Mouse (Mus musculus) stomach, embryonic 16.5 days (tissue): ENCODE results near the gene Mllt3. TPM values are rescaled to one million over a fixed set of nuclear protein-coding genes. Genes with fewer than 3 reads are reported as not detected.
A peak's percentile ranks its signal among the peaks of the same experiment; 100 is the strongest.

Experiments
- ATAC-seq: fragments of 200-750 bp; cut with Nextera tagmentation; 2 replicates; pipeline ENCODE4 v1.8.0; 2017; ENCODE audit warnings: moderate number of reproducible peaks, moderate TSS enrichment; ENCODE audit not compliant: insufficient read depth, low FRiP score
- H3K27ac ChIP-seq: fragments of 300-500 bp; sonication (generic); 2 replicates; pipeline ENCODE4 v1.5.1; 2014; ENCODE audit warnings: low read length
- H3K27me3 ChIP-seq: fragments of 300-500 bp; sonication (generic); 2 replicates; pipeline ENCODE4 v1.6.1; 2014; ENCODE audit warnings: low read length, control low read depth, mixed read lengths; ENCODE audit not compliant: control insufficient read depth, insufficient read depth
- H3K36me3 ChIP-seq: fragments of 300-500 bp; sonication (generic); 2 replicates; pipeline ENCODE4 v1.6.1; 2014; ENCODE audit warnings: low read length; ENCODE audit not compliant: control insufficient read depth, insufficient read depth
- H3K4me1 ChIP-seq: fragments of 300-500 bp; sonication (generic); 2 replicates; pipeline ENCODE4 v1.6.1; 2014; ENCODE audit warnings: low read length, control low read depth, mixed read lengths; ENCODE audit not compliant: control insufficient read depth, insufficient read depth
- H3K4me2 ChIP-seq: fragments of 300-500 bp; sonication (generic); 2 replicates; pipeline ENCODE4 v1.6.1; 2014; ENCODE audit warnings: low read depth, low read length, mixed read lengths
- H3K4me3 ChIP-seq: fragments of 300-500 bp; sonication (generic); replicated peaks from 2 replicates; pipeline ENCODE4 v1.5.1; 2014; ENCODE audit warnings: mild to moderate bottlenecking, low read length
- H3K9ac ChIP-seq: fragments of 300-500 bp; sonication (generic); 2 replicates; pipeline ENCODE4 v1.6.1; 2014; ENCODE audit warnings: low read length
- H3K9me3 ChIP-seq: fragments of 300-500 bp; sonication (generic); replicated peaks from 2 replicates; pipeline ENCODE4 v1.6.1; 2016; ENCODE audit warnings: low read length, control low read depth; ENCODE audit not compliant: control insufficient read depth
- WGBS: fragments of 180-500 bp; shearing (Covaris S2); extraction: QIAGEN DNeasy Blood & Tissue Kit; methylation state at CpG from one replicate; pipeline ENCODE4 v1.1.7; 2014; 5-methylcytosine and 5-hydroxymethylcytosine counted together
- polyA plus RNA-seq: library from polyadenylated mRNA; unstranded; fragments of >200 nt; fragmentation: Nextera tagmentation; extraction: Ambion mirVana; gene quantifications from 2 replicates; pipeline ENCODE4 v1.2.1, GENCODE M21; 2015

Mllt3 gene
- polyA plus RNA-seq, 1 experiment from 2014 or later, result 41.5 TPM

DNA sequence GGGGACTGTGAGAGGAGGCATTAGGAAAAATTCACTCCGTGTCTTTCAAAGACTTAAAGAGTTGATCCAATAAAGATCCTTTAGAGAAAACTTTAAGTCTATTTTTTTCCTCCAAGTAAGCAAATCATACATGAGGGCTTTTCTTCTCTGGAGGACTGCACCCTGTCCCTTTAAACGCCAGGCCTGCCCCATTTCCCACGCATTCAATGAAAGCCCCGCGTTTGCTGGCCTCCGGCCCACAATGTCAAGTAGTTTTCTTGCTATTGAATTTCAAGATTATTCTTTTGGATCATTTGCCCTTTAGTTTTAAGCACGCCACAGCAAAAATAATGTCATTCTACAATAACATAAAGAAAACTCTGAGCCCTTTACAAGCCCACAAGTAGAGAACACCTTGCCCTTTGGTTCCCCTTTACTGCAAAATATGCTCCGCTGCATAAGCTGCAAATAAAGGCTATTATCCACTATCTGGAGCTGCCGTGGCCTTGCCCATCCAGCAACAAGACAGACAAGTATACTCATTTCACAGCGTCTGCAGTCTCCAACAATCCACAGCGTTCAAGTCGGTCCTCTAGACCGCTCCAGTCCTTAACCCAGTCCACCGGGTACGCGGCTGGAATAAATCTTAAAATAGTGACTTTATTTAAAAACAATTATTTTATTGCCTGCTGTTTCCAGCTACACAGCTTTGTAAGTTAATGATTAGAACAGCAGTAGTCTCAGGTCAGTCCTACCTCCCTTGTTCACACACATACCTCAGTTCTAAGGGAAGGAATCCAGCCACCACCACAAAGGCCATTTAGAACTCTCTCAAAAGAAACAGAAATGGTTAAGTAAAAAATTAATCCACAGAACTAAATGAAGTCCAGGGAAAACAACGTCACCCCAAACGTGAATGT is 15.5 kb downstream of the Mllt3 start:
- no peaks in the 10 kb centered on the region for H3K9me3 ChIP-seq
- H3K4me1 ChIP-seq, result peaks cover 19% of the 10 kb centered on the region; the same call in 1 of the 2 replicates
- peak overlapping the region; percentile 28 for H3K4me2 ChIP-seq
- H3K9ac ChIP-seq, result no peak overlapping the region; the same call in 1 of the 2 replicates
- WGBS, result 31% methylated on average over 18 of the region's 18 CpGs
- no peak for ATAC-seq
- H3K4me3 ChIP-seq, result no peak overlapping the region
- peak overlapping the region; percentile 12; the same call in 1 of the 2 replicates for H3K27ac ChIP-seq
- H3K27me3 ChIP-seq, result no peaks in the 10 kb centered on the region
- no peaks in the 10 kb centered on the region for H3K36me3 ChIP-seq

DNA sequence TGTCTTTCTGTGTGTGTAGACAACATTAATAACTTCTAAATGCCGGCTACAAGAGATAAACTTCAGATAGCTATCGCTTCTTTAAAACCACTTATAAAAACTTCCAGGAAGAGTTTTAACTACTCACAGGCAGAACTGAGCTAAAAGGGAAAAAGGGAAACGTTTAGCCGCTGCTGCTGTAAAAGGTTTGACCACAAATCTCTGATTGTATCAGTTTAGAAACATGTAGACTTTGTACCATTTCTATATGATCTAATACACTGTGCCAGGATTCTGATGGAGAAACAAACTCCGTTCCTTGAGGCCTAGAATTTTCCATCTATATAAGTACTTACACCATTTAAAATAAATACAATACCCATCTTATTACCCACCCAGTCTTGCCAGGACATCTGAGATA is 17.4 kb downstream of the Mllt3 start:
- H3K4me2 ChIP-seq, result no peak overlapping the region

DNA sequence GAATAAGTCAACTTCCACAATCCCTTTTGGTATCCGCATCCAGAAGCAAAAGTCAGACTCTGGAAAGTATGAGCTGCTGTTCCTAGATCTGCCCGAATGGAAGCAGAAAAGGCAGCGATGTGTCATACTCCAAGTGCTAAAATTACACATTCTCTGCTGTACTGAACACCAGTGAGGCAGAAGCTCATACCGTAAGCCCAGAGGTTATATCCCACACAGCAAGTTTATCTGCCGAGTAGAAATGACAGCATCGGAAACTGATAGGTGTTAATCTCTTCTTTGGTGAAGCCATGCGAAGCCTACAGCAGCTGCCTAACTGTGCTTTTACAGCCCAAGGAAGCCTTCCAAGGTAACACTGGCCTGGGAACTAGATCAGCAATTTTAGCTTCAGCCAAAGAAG is 17.9 kb downstream of the Mllt3 start:
- H3K4me3 ChIP-seq, result no peak overlapping the region
- H3K27ac ChIP-seq, result no peak overlapping the region
- ATAC-seq, result no peak
- H3K9ac ChIP-seq, result no peak overlapping the region
- H3K36me3 ChIP-seq, result no peaks in the 10 kb centered on the region
- 74% methylated on average over 7 of the region's 7 CpGs for WGBS
- no peaks in the 10 kb centered on the region for H3K9me3 ChIP-seq
- no peak overlapping the region for H3K4me2 ChIP-seq
- H3K27me3 ChIP-seq, result no peaks in the 10 kb centered on the region
- peaks cover 25% of the 10 kb centered on the region; the same call in 1 of the 2 replicates for H3K4me1 ChIP-seq

More for the DNA sequence above, 17.4 kb downstream of the Mllt3 start:
- H3K27me3 ChIP-seq, result no peaks in the 10 kb centered on the region
- H3K36me3 ChIP-seq, result no peaks in the 10 kb centered on the region
- peaks cover 25% of the 10 kb centered on the region; the same call in 1 of the 2 replicates for H3K4me1 ChIP-seq
- H3K9ac ChIP-seq, result no peak overlapping the region
- ATAC-seq, result no peak
- no peaks in the 10 kb centered on the region for H3K9me3 ChIP-seq
- H3K4me3 ChIP-seq, result no peak overlapping the region
- H3K27ac ChIP-seq, result no peak overlapping the region
- 60% methylated on average over 5 of the region's 5 CpGs for WGBS

DNA sequence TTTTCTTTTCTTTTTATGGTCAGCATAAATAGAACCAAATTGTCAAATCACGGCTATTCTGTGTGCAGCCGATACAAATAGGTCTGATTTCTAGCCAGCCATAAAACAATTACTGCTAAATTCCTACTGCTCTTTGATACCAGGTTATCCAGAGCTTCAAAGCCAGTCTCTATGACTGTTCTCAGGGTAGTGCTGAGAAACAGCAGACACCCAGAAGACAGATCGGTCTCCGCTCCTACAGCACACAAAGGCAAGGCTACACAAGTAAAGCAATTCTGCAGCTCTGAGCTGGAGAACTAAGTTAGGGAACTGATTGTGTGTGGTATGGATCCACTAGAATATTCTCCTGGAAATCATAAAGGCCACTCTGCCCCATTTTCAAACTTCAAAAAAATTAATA is 20.4 kb downstream of the Mllt3 start:
- Histone ChIP-seq H3K36me3 (no peaks in the 10 kb centered on the region), H3K4me3 (no peak overlapping the region), H3K9ac (no peak overlapping the region), H3K27ac (no peak overlapping the region), H3K4me1 (peaks cover 17% of the 10 kb centered on the region; the same call in 1 of the 2 replicates), H3K27me3 (no peaks in the 10 kb centered on the region), H3K9me3 (no peaks in the 10 kb centered on the region), H3K4me2 (no peak overlapping the region)
- ATAC-seq, result no peak
- 58% methylated on average over 4 of the region's 4 CpGs for WGBS

DNA sequence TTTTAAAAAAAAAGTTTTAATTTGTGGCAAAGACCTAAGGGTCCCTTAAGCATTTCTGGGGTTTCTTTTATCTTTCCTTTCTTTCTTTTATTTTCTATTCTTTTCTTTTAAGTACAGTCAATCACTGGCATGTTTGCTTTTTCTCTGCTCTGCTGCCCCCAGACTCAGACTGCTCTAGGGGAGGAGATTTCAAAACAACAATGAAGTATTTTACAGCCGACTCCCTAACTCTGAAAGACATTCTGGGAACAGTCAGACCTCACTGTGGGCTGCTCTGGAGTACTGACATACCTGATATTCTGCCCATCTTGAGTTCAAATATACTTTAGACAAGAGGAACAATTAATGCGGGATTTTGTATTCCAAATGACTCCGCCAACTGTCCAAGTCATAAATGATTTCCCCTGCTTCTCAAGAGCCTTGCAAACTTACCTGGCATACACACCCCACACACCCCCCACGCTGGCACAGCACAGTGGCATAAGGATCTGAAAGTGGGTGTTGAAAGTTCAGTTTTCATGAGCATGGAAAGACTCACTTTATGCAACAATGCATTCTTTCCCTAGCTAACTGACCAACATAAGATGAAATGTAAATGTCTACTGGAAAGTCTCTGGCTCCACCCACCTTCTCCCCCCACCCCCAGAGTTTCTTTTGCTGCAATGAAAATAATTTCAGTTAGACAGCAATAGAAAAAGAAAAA is 21.1 kb downstream of the Mllt3 start:
- H3K27me3 ChIP-seq, result no peaks in the 10 kb centered on the region
- H3K4me1 ChIP-seq, result peaks cover 13% of the 10 kb centered on the region; the same call in 1 of the 2 replicates
- WGBS, result 67% methylated on average over 4 of the region's 4 CpGs
- no peak overlapping the region for H3K27ac ChIP-seq
- H3K36me3 ChIP-seq, result no peaks in the 10 kb centered on the region
- no peak overlapping the region for H3K4me2 ChIP-seq
- no peak for ATAC-seq
- no peak overlapping the region for H3K9ac ChIP-seq
- H3K4me3 ChIP-seq, result no peak overlapping the region
- no peaks in the 10 kb centered on the region for H3K9me3 ChIP-seq

DNA sequence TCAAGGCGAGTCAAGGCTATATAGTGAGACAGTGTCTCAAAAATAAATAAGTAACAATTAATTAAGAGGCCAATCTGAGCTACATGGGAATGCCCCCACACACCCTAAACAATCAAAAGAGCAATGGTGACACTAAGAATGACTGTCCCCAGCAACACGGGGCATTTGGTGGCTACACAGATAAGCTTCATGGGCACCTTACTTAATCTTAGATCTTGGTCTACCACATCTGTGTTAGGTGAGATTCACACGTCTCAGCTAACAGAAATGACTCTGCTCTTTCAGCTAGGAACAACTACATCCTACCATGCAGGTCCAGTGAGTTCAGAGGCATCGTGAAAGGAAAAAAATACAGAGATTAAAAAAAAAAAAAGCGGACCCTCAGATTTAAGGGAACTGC is 22.7 kb downstream of the Mllt3 start:
- no peak overlapping the region for H3K9ac ChIP-seq
- peaks cover 11% of the 10 kb centered on the region; the same call in 1 of the 2 replicates for H3K4me1 ChIP-seq
- no peak overlapping the region for H3K4me3 ChIP-seq
- no peaks in the 10 kb centered on the region for H3K9me3 ChIP-seq
- no peaks in the 10 kb centered on the region for H3K36me3 ChIP-seq
- 79% methylated on average over 5 of the region's 5 CpGs for WGBS
- no peak for ATAC-seq
- no peak overlapping the region for H3K27ac ChIP-seq
- no peak overlapping the region for H3K4me2 ChIP-seq
- H3K27me3 ChIP-seq, result no peaks in the 10 kb centered on the region

DNA sequence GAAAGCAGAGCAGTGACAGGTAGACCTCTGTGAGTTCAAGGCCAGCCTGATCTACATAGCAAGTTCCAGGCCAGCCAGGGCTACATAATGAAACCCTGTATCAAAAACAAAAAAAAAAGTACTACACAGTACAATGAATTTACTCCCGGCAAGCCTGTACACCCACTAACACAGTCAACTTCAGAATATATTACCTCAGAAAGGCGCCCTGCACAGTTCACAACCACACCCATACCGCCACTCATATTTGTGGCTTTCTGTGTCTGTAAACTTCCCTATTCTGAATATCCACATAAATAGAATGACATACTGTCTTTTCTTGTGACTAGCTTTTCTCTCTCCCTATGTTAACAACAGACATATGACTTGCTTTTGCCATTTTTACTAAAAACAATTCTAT is 27.4 kb downstream of the Mllt3 start:
- Histone ChIP-seq H3K4me3 (no peak overlapping the region), H3K4me2 (no peak overlapping the region), H3K4me1 (peaks cover 8% of the 10 kb centered on the region), H3K27me3 (no peaks in the 10 kb centered on the region), H3K36me3 (no peaks in the 10 kb centered on the region), H3K9me3 (no peaks in the 10 kb centered on the region), H3K9ac (no peak overlapping the region), H3K27ac (no peak overlapping the region)
- WGBS, result 77% methylated on average over 3 of the region's 3 CpGs
- ATAC-seq, result no peak

DNA sequence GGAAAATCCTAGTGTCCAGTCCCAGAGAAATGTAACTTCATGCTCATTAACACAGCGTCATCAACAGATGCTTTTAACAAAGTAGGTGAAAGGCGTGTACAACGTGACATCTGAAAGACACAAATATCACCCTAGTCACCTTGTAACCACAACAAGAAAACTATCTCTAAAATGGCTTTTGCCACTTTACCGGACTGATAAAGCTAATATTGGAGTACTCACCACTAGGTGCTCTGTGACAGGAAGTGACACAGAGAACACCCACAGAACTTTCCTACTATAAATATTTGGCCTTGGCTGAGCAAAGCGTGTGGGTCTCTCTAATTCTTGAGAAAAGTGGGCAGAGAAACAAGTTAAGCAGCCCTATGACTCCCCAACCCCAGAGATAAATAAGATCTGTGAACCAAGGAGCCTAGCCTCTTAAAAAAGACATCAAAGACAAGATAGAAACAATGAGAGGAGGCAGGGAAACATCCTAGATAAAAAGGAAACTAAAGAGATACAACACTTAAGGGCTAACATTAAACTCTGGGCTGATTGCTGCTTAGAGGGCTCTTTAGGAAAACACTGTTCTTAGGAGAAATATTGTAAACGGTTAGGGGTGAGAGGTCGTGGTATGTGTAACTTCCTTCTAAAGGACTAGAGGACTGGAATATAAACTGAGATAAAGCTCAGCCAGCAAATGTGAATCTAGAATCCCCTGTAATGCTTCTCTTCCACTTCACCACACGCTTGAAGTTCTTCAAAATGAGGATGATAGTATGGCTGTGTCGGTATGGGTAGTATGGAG is 29.8 kb downstream of the Mllt3 start:
- no peaks in the 10 kb centered on the region for H3K9me3 ChIP-seq
- H3K27ac ChIP-seq, result no peak overlapping the region
- 50% methylated on average over 9 of the region's 9 CpGs for WGBS
- peaks cover 8% of the 10 kb centered on the region for H3K4me1 ChIP-seq
- H3K4me2 ChIP-seq, result no peak overlapping the region
- no peaks in the 10 kb centered on the region for H3K36me3 ChIP-seq
- H3K9ac ChIP-seq, result no peak overlapping the region
- ATAC-seq, result no peak
- H3K27me3 ChIP-seq, result no peaks in the 10 kb centered on the region
- no peak overlapping the region for H3K4me3 ChIP-seq
